Comparison of ENCODE assay signal across 9 mouse cellular contexts in the genomic region with DNA sequence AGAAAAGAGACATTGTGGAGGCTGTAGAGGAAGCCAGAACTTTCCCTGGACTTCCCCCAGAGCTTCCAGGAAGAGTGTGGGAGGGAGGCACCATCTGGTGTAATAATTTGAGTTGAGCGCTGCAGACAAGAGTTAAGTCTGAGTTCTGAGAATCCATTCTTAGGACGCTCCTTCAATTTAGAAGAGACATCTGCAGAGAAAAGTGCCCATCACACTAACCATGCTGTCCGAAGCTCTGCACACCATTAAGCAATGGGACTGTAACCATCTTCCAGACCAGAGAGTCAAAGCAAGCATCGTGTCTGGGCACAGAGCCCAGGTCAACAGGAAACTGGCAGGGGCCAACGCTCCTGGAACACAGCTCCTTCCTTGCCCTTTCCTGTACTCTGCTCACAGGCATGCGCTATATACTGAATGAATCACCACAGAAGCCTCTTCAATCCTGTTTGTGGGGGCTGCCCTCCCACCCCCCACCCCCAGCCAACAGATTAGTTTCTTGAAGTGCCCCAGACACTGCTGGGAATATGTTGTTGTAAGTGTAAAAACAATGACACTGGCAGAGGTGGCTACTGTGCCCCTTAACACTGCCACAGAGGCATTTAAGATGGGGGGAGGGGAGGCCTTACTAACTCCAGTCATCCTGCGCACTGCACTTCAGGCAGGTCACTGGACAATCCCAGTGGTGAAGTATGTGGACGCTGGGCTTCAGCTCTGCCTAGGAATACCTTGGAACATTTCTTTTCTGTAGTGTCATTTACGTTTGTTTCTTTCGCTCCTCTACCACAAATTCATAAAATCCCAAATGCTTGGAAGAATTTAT.
DNase-seq lines count a peak whose midpoint lies in the region; ATAC-seq and TF ChIP-seq lines count a peak whose summit lies in the region.
"Had no signal": no experiment of that assay in that cellular context is flagged by ENCODE, and none has a peak within 500 bp of the region (broad histone marks: within the 10 kb centered on the region; RNA-seq: fewer than 3 reads in every experiment).

No protein-coding gene starts in this region.

- DNase-seq in urinary bladder, adult 18-20 months (ENCODE audit: low spot score in 2 of 2): peak; percentile 31 to 48
- DNase-seq in urinary bladder, adult 2 months (ENCODE audit: low spot score): no peak
- peak; percentile 93 to 95 for DNase-seq in cerebellum, postnatal 10 days
- DNase-seq in heart, adult 2 months: peak; percentile 81 to 88
- DNase-seq in right cerebral cortex, postnatal 25 days: peak; percentile 28
- DNase-seq in forebrain, postnatal 0 days: no peak

- peaks cover 3% of the 10 kb centered on the region for H3K36me3 ChIP-seq in heart, adult 2 months (ENCODE audit: control insufficient read depth, insufficient read depth, low read length)
- H3K36me3 ChIP-seq in kidney, embryonic 16.5 days (ENCODE audit: insufficient read depth, low read length): peaks cover 24% of the 10 kb centered on the region
- peaks cover 11% of the 10 kb centered on the region; the same call in 1 of the 2 replicates for H3K36me3 ChIP-seq in liver, embryonic 15.5 days (replicated peaks)
- no peaks in the 10 kb centered on the region for H3K36me3 ChIP-seq in forebrain, postnatal 0 days (ENCODE audit: insufficient read depth)

- H3K4me1 ChIP-seq in heart, adult 2 months (ENCODE audit: control insufficient read depth, insufficient read depth, low read length): peaks cover 6% of the 10 kb centered on the region
- peaks cover 19% of the 10 kb centered on the region for H3K4me1 ChIP-seq in kidney, embryonic 16.5 days (ENCODE audit: insufficient read depth, low read length)
- 0 out of 2 replicates have a peak, but pooled peaks cover 3% of the 10 kb centered on the region for H3K4me1 ChIP-seq in liver, embryonic 15.5 days (replicated peaks)
- H3K4me1 ChIP-seq in forebrain, postnatal 0 days (ENCODE audit: insufficient read depth): 0 out of 2 replicates have a peak, but pooled peaks cover 4% of the 10 kb centered on the region
- H3K4me1 ChIP-seq: neural tube, embryonic 12.5 days had no signal

- no peaks in the 10 kb centered on the region for H3K27me3 ChIP-seq in heart, adult 2 months (ENCODE audit: control insufficient read depth, insufficient read depth, low read length)
- H3K27me3 ChIP-seq in kidney, embryonic 16.5 days (ENCODE audit: insufficient read depth, low read length): no peaks in the 10 kb centered on the region
- H3K27me3 ChIP-seq in liver, embryonic 15.5 days: no peaks in the 10 kb centered on the region
- no peaks in the 10 kb centered on the region for H3K27me3 ChIP-seq in forebrain, postnatal 0 days (ENCODE audit: insufficient read depth, low read length)
- H3K27me3 ChIP-seq: neural tube, embryonic 12.5 days had no signal

- 34% methylated on average over 10 of the region's 10 CpGs for WGBS in heart, adult 2 months
- WGBS in kidney, embryonic 16.5 days: 31% methylated on average over 10 of the region's 10 CpGs
- 59% methylated on average over 10 of the region's 10 CpGs for WGBS in liver, embryonic 15.5 days (ENCODE audit: insufficient replicate concordance)
- 72% methylated on average over 10 of the region's 10 CpGs for WGBS in forebrain, postnatal 0 days

- no peak for TF ChIP-seq CTCF in heart, adult 2 months (IDR thresholded peaks at IDR 0.05)
- TF ChIP-seq CTCF in forebrain, postnatal 0 days (IDR thresholded peaks at IDR 0.05; ENCODE audit: low read depth): no peak

- no peak overlapping the region for H3K9ac ChIP-seq in heart, adult 2 months (ENCODE audit: low read depth, low read length)
- no peak overlapping the region for H3K9ac ChIP-seq in kidney, embryonic 16.5 days (replicated peaks; ENCODE audit: low read length)
- H3K9ac ChIP-seq in liver, embryonic 15.5 days: no peak overlapping the region
- H3K9ac ChIP-seq in forebrain, postnatal 0 days: no peak overlapping the region
- H3K9ac ChIP-seq: neural tube, embryonic 12.5 days had no signal

- H3K27ac ChIP-seq in heart, adult 2 months: peak overlapping the region; percentile 75
- H3K27ac ChIP-seq in kidney, embryonic 16.5 days (ENCODE audit: low read length): peak overlapping the region; percentile 89
- H3K27ac ChIP-seq in liver, embryonic 15.5 days (replicated peaks): no peak overlapping the region
- no peak overlapping the region for H3K27ac ChIP-seq in forebrain, postnatal 0 days (ENCODE audit: low read depth, low read length)
- H3K27ac ChIP-seq: neural tube, embryonic 12.5 days had no signal

- H3K9me3 ChIP-seq in kidney, embryonic 16.5 days (ENCODE audit: low read length): no peaks in the 10 kb centered on the region
- no peaks in the 10 kb centered on the region for H3K9me3 ChIP-seq in liver, embryonic 15.5 days (replicated peaks)
- no peaks in the 10 kb centered on the region for H3K9me3 ChIP-seq in forebrain, postnatal 0 days (ENCODE audit: low read length)
- H3K9me3 ChIP-seq: neural tube, embryonic 12.5 days had no signal

- intact Hi-C loops in heart, adult 2 months (cut with DNase I): loop anchor here (2.0 to 5.0 kb wide), 2 partner anchors 41 to 92 kb away; no protein-coding TSS in a partner anchor

- TF ChIP-seq EP300 in heart, adult 2 months (IDR thresholded peaks at IDR 0.05; ENCODE audit: insufficient read depth, low read depth, low read length): no peak

- TF ChIP-seq POLR2A in heart, adult 2 months (IDR thresholded peaks at IDR 0.05; ENCODE audit: insufficient read depth, low read depth, low read length): no peak

- H3K4me3 ChIP-seq in heart, adult 2 months: peak overlapping the region; percentile 13; the same call in 1 of the 2 replicates
- H3K4me3 ChIP-seq in kidney, embryonic 16.5 days (ENCODE audit: low read length): no peak overlapping the region
- H3K4me3 ChIP-seq in liver, embryonic 15.5 days (replicated peaks): no peak overlapping the region
- H3K4me3 ChIP-seq in forebrain, postnatal 0 days (ENCODE audit: low read depth, low read length): no peak overlapping the region
- H3K4me3 ChIP-seq: neural tube, embryonic 12.5 days had no signal

- no peak overlapping the region for H3K4me2 ChIP-seq in kidney, embryonic 16.5 days (replicated peaks; ENCODE audit: low read depth, low read length)
- H3K4me2 ChIP-seq in liver, embryonic 15.5 days: no peak overlapping the region
- H3K4me2 ChIP-seq in forebrain, postnatal 0 days (ENCODE audit: low read depth): no peak overlapping the region
- H3K4me2 ChIP-seq: neural tube, embryonic 12.5 days had no signal

- no peaks in the 10 kb centered on the region for H3K79me2 ChIP-seq in heart, adult 2 months (replicated peaks; ENCODE audit: control insufficient read depth, insufficient read depth, low read length)

- ATAC-seq in kidney, embryonic 16.5 days (ENCODE audit: low FRiP score, low TSS enrichment): peak; percentile 84
- peak; percentile 65 for ATAC-seq in liver, embryonic 15.5 days (ENCODE audit: insufficient read depth)
- ATAC-seq in forebrain, postnatal 0 days: no peak

Comparison
In these comparisons a context has a peak if more than half of its experiments do, and no peak if none do; other contexts are left out.
1. DNase-seq: peak in urinary bladder, adult 18-20 months (2 of 2), cerebellum, postnatal 10 days (2 of 2), heart, adult 2 months (2 of 2) and right cerebral cortex, postnatal 25 days (single experiment); none in urinary bladder, adult 2 months (single experiment) and forebrain, postnatal 0 days (single experiment).
2. H3K27ac ChIP-seq: peak in heart, adult 2 months (single experiment) and kidney, embryonic 16.5 days (single experiment); none in liver, embryonic 15.5 days (single experiment) and forebrain, postnatal 0 days (single experiment).